8 mouse cellular contexts compared by ENCODE assay signal in the genomic region with DNA sequence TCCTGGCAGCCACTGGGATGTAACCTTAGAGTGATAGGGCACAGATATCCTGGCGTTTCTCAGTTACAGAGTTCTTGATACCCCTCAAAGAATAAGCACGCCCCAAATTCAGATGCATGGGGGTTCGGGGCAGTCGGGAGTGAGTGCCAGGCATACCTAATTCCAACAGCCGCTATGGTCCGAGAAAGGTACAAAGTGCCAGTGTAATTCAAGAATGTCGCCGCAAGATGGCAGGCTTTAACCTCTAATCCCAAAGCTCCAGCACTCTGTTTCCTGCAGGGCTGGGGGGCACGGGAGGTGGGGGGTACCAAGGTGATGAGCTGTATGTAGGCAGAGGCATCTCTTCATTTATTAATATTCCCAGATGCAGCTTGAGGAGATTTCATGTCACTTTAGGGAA.
DNase-seq lines count a peak whose midpoint lies in the region; ATAC-seq and TF ChIP-seq lines count a peak whose summit lies in the region.

No protein-coding gene starts in this region.

- no peak overlapping the region for H3K27ac ChIP-seq in kidney, embryonic 16.5 days (ENCODE audit: low read length)
- H3K27ac ChIP-seq in liver, adult 2 months (replicated peaks; ENCODE audit: insufficient read depth, low read depth, low read length): no peak overlapping the region
- no peak overlapping the region for H3K27ac ChIP-seq in neural tube, embryonic 11.5 days (ENCODE audit: low read depth, low read length)

- peak; percentile 71 for TF ChIP-seq CTCF in liver, adult 2 months (IDR thresholded peaks at IDR 0.05; ENCODE audit: low read depth, low read length)

- no peak overlapping the region for H3K4me3 ChIP-seq in kidney, embryonic 16.5 days (ENCODE audit: low read length)
- no peak overlapping the region for H3K4me3 ChIP-seq in liver, adult 2 months (ENCODE audit: insufficient read depth, low read depth, low read length)
- H3K4me3 ChIP-seq in neural tube, embryonic 11.5 days (ENCODE audit: low read depth, low read length): no peak overlapping the region

- H3K9me3 ChIP-seq in kidney, embryonic 16.5 days (ENCODE audit: low read length): no peaks in the 10 kb centered on the region
- H3K9me3 ChIP-seq in neural tube, embryonic 11.5 days (ENCODE audit: control insufficient read depth, low read length): no peaks in the 10 kb centered on the region

- no peak for TF ChIP-seq POLR2A in liver, adult 2 months (IDR thresholded peaks at IDR 0.05; ENCODE audit: extremely low read depth, insufficient read depth, low read length)

- peak overlapping the region; percentile 44; the same call in 1 of the 2 replicates for H3K4me2 ChIP-seq in kidney, embryonic 16.5 days (replicated peaks; ENCODE audit: low read depth, low read length)
- peak overlapping the region; percentile 28 for H3K4me2 ChIP-seq in neural tube, embryonic 11.5 days (ENCODE audit: low read depth)

- H3K79me2 ChIP-seq in liver, adult 2 months (ENCODE audit: control insufficient read depth, insufficient read depth, low read length): no peaks in the 10 kb centered on the region

- no peak overlapping the region for H3K9ac ChIP-seq in kidney, embryonic 16.5 days (replicated peaks; ENCODE audit: low read length)
- no peak overlapping the region for H3K9ac ChIP-seq in liver, adult 2 months (ENCODE audit: low read depth, low read length)
- no peak overlapping the region for H3K9ac ChIP-seq in neural tube, embryonic 11.5 days (ENCODE audit: low read length)

- 3% methylated on average over 9 of the region's 9 CpGs for WGBS in kidney, embryonic 16.5 days
- WGBS in liver, adult 2 months: 3% methylated on average over 9 of the region's 9 CpGs
- 4% methylated on average over 9 of the region's 9 CpGs for WGBS in neural tube, embryonic 11.5 days

- no peaks in the 10 kb centered on the region for H3K36me3 ChIP-seq in kidney, embryonic 16.5 days (ENCODE audit: insufficient read depth, low read length)
- H3K36me3 ChIP-seq in liver, adult 2 months (ENCODE audit: control insufficient read depth, insufficient read depth, low read length): no peaks in the 10 kb centered on the region
- H3K36me3 ChIP-seq in neural tube, embryonic 11.5 days (ENCODE audit: control insufficient read depth, insufficient read depth, low read length): no peaks in the 10 kb centered on the region

- H3K27me3 ChIP-seq in kidney, embryonic 16.5 days (ENCODE audit: insufficient read depth, low read length): no peaks in the 10 kb centered on the region
- H3K27me3 ChIP-seq in liver, adult 2 months (ENCODE audit: control insufficient read depth, insufficient read depth, low read length): no peaks in the 10 kb centered on the region
- H3K27me3 ChIP-seq in neural tube, embryonic 11.5 days (ENCODE audit: control insufficient read depth, insufficient read depth, low read length): no peaks in the 10 kb centered on the region

- DNase-seq in CD4-positive helper T cell, adult 2 months (ENCODE audit: low read depth, low spot score): peak; percentile 14
- DNase-seq in adrenal gland, adult (ENCODE audit: inconsistent age in 2 of 2, low spot score in 1 of 2): peak; percentile 17 to 78
- DNase-seq in embryo, embryonic 11.5 days (ENCODE audit: low read depth, low spot score): peak; percentile 22
- peak; percentile 16 for DNase-seq in liver, adult 2 months (ENCODE audit: extremely low read depth, low read depth, low spot score)
- peak; percentile 60 for DNase-seq in neural tube, embryonic 11.5 days (ENCODE audit: low spot score)
- DNase-seq in thymus, postnatal 4 days: peak; percentile 63

- H3K4me1 ChIP-seq in kidney, embryonic 16.5 days (ENCODE audit: insufficient read depth, low read length): no peaks in the 10 kb centered on the region
- H3K4me1 ChIP-seq in liver, adult 2 months (ENCODE audit: control insufficient read depth, insufficient read depth, low read length): no peaks in the 10 kb centered on the region
- H3K4me1 ChIP-seq in neural tube, embryonic 11.5 days (ENCODE audit: control insufficient read depth, insufficient read depth, low read length): no peaks in the 10 kb centered on the region

- peak; percentile 67 for ATAC-seq in granulocyte monocyte progenitor cell, adult 5-6 weeks (replicated peaks; ENCODE audit: poor library complexity, severe bottlenecking)
- ATAC-seq in kidney, embryonic 16.5 days (ENCODE audit: low FRiP score, low TSS enrichment): peak; percentile 46; the same call in 1 of the 2 replicates
- ATAC-seq in neural tube, embryonic 11.5 days (ENCODE audit: insufficient read depth, low FRiP score, low TSS enrichment): peak; percentile 27; the same call in 1 of the 2 replicates
